ENCODE assay signal across 21 mouse cellular contexts in genomic region chr1:130455111-130455510, GRCm38 (mm10). TPM values are rescaled to one million over a fixed set of nuclear protein-coding genes. Genes with fewer than 3 reads are reported as not detected.
"Had no signal": no experiment of that assay in that cellular context is flagged by ENCODE, and none has a peak within 500 bp of the region (broad histone marks: within the 10 kb centered on the region; RNA-seq: fewer than 3 reads in every experiment).

No protein-coding gene starts in this region.

- H3K4me2 ChIP-seq: liver, embryonic 11.5 days; liver, embryonic 13.5 days; liver, embryonic 15.5 days; midbrain, embryonic 11.5 days; midbrain, embryonic 13.5 days; midbrain, embryonic 15.5 days; neural tube, embryonic 12.5 days; stomach, embryonic 15.5 days had no signal

- H3K36me3 ChIP-seq: midbrain, embryonic 13.5 days; midbrain, embryonic 15.5 days; neural tube, embryonic 12.5 days; stomach, embryonic 15.5 days had no signal

- DNase-seq: liver; liver, embryonic 13.5 days; liver, postnatal 0 days; right cerebral cortex, postnatal 14 days; thymus, adult 2 months; thymus, postnatal 25 days; thymus, postnatal 4 days had no signal

- H3K27ac ChIP-seq: liver, embryonic 13.5 days; liver, embryonic 15.5 days; macrophage; midbrain, embryonic 13.5 days; midbrain, embryonic 15.5 days; neural tube, embryonic 12.5 days; stomach, embryonic 15.5 days; stomach, postnatal 0 days had no signal

- H3K9ac ChIP-seq: liver, embryonic 13.5 days; liver, embryonic 15.5 days; liver, postnatal 0 days; midbrain, embryonic 13.5 days; midbrain, embryonic 15.5 days; neural tube, embryonic 12.5 days; stomach, embryonic 15.5 days had no signal

- H3K9me3 ChIP-seq: liver, embryonic 13.5 days; liver, embryonic 15.5 days; megakaryocyte, embryonic 14.5 days; midbrain, embryonic 13.5 days; midbrain, embryonic 15.5 days; neural tube, embryonic 12.5 days; stomach, embryonic 15.5 days had no signal

- ATAC-seq: liver, postnatal 0 days; midbrain, embryonic 13.5 days; midbrain, embryonic 15.5 days had no signal

- H3K27me3 ChIP-seq: liver, embryonic 13.5 days; liver, embryonic 15.5 days; megakaryocyte, embryonic 14.5 days; midbrain, embryonic 13.5 days; midbrain, embryonic 15.5 days; neural tube, embryonic 12.5 days; stomach, embryonic 15.5 days had no signal

- H3K4me3 ChIP-seq: liver, embryonic 13.5 days; liver, embryonic 15.5 days; megakaryocyte, embryonic 14.5 days; midbrain, embryonic 13.5 days; midbrain, embryonic 15.5 days; neural tube, embryonic 12.5 days; stomach, embryonic 15.5 days had no signal

- H3K4me1 ChIP-seq: midbrain, embryonic 13.5 days; midbrain, embryonic 15.5 days; neural tube, embryonic 12.5 days; stomach, embryonic 15.5 days had no signal

RNA-seq across cellular contexts. Expression of gene Cd55b, which starts 32.3 kb away (rescaled TPM):
- polyA plus RNA-seq: liver, embryonic 11.5 days; liver, embryonic 13.5 days; liver, embryonic 15.5 days; liver, postnatal 0 days; macrophage; midbrain, embryonic 11.5 days; midbrain, embryonic 13.5 days; midbrain, embryonic 15.5 days; midbrain, postnatal 0 days; neural tube, embryonic 12.5 days; neural tube, embryonic 14.5 days; spleen, adult 2 months; stomach, embryonic 15.5 days; thymus, adult 2 months; urinary bladder, adult 2 months had no signal
